Mouse (Mus musculus) urinary bladder, postnatal 36 days (tissue): ENCODE data around the gene Prss46.
"Not testable (repeated sequence)": the region's sequence is repeated elsewhere in the genome, so short reads cannot be mapped to it uniquely, and the experiment has no call there.

Experiments used
- DNase-seq, 2 experiments: peaks; one replicate each; pipeline ENCODE4 v3.0.0; 2022; ENCODE audit warnings: low spot score in 2 of 2, mixed read lengths in 1 of 2

Gene Prss46

GRCm38 (mm10) chr9:110844206-110844605 is at the start of gene Prss46:
Gene Prss46, plus strand, starts transcription at chr9:110844506.
- DNase-seq = no peak

- no peak for DNase-seq
Observed at GRCm38 (mm10) chr9:110797013-110797412, 47.3 kb upstream of the Prss46 start.

GRCm38 (mm10) chr9:110797866-110798265 is 46.4 kb upstream of the Prss46 start, which contains the start of gene Prss42:
Gene Prss42, plus strand, starts transcription at chr9:110798166.
- DNase-seq = no peak

- DNase-seq = no peak
Observed at GRCm38 (mm10) chr9:110800834-110801479, 43.3 kb upstream of the Prss46 start.

GRCm38 (mm10) chr9:110803294-110803693 is 41.0 kb upstream of the Prss46 start:
- no peak for DNase-seq

GRCm38 (mm10) chr9:110810051-110810450 is 34.3 kb upstream of the Prss46 start:
- no peak for DNase-seq

GRCm38 (mm10) chr9:110813789-110814188 is 30.5 kb upstream of the Prss46 start, which contains the start of gene Prss44:
Gene Prss44, plus strand, starts transcription at chr9:110813994.
- DNase-seq = no peak

- not testable (repeated sequence) for DNase-seq
Observed at GRCm38 (mm10) chr9:110820546-110820945, 23.8 kb upstream of the Prss46 start.

- DNase-seq = no peak
Observed at GRCm38 (mm10) chr9:110821436-110821835, 22.9 kb upstream of the Prss46 start.

- no peak for DNase-seq
Observed at GRCm38 (mm10) chr9:110825426-110825825, 18.9 kb upstream of the Prss46 start.

GRCm38 (mm10) chr9:110825832-110826231 is 18.5 kb upstream of the Prss46 start:
- no peak for DNase-seq

- DNase-seq = no peak
Observed at GRCm38 (mm10) chr9:110826390-110826789, 17.9 kb upstream of the Prss46 start, which contains the start of gene Prss43. Gene Prss43, plus strand, starts transcription at chr9:110826690.

- no peak for DNase-seq
Observed at GRCm38 (mm10) chr9:110833021-110833420, 11.3 kb upstream of the Prss46 start.

GRCm38 (mm10) chr9:110834411-110834810 is 9.9 kb upstream of the Prss46 start, which contains the start of gene Prss45:
Gene Prss45, plus strand, starts transcription at chr9:110834588.
- no peak for DNase-seq

- no peak for DNase-seq
Observed at GRCm38 (mm10) chr9:110834961-110835360, 9.3 kb upstream of the Prss46 start.

- DNase-seq = no peak
Observed at GRCm38 (mm10) chr9:110836112-110836511, 8.2 kb upstream of the Prss46 start.

GRCm38 (mm10) chr9:110840905-110841304 is 3.4 kb upstream of the Prss46 start:
- DNase-seq = no peak

GRCm38 (mm10) chr9:110841438-110841837 is 2.9 kb upstream of the Prss46 start:
- DNase-seq = no peak

- no peak for DNase-seq
Observed at GRCm38 (mm10) chr9:110849162-110849561, 4.9 kb downstream of the Prss46 start.

- DNase-seq = no peak
Observed at GRCm38 (mm10) chr9:110855903-110856302, 11.6 kb downstream of the Prss46 start.

GRCm38 (mm10) chr9:110856920-110857319 is 12.6 kb downstream of the Prss46 start:
- DNase-seq = no peak

GRCm38 (mm10) chr9:110857781-110858472 is 13.6 kb downstream of the Prss46 start, which contains the start of gene Prss50:
Gene Prss50, plus strand, starts transcription at chr9:110857967.
- no peak for DNase-seq

GRCm38 (mm10) chr9:110858523-110858922 is 14.2 kb downstream of the Prss46 start:
- DNase-seq = no peak
